Mouse (Mus musculus) small intestine, adult 2 months (tissue): Measurements from ENCODE around the gene Rnf215.

Source experiments
- CTCF ChIP-seq: fragments of 200-500 bp; IDR thresholded peaks from 2 replicates; pipeline ENCODE4 v1.5.1; 2012; ENCODE audit warnings: low read depth, mild to moderate bottlenecking, control low read depth, inconsistent platforms, low read length, moderate library complexity, mixed read lengths; ENCODE audit not compliant: insufficient replicate concordance, insufficient read length; ENCODE audit errors: extremely low read depth
- POLR2A ChIP-seq: fragments of 200-500 bp; IDR thresholded peaks from 2 replicates; pipeline ENCODE4 v1.6.1; 2012; ENCODE audit warnings: low read depth, mild to moderate bottlenecking, control low read depth, inconsistent platforms, low read length, moderate library complexity

GRCm38 (mm10) chr11:4104989-4105388, 30.0 kb upstream of the Rnf215 start:
- TF ChIP-seq CTCF (no peak), POLR2A (no peak)
